Mouse (Mus musculus): ENCODE measurements around the gene Vtcn1. TPM values are rescaled to one million over a fixed set of nuclear protein-coding genes. Genes with fewer than 3 reads are reported as not detected.

Vtcn1 gene
- polyA plus RNA-seq, 1 experiment from 2014 or later = not detected

DNA sequence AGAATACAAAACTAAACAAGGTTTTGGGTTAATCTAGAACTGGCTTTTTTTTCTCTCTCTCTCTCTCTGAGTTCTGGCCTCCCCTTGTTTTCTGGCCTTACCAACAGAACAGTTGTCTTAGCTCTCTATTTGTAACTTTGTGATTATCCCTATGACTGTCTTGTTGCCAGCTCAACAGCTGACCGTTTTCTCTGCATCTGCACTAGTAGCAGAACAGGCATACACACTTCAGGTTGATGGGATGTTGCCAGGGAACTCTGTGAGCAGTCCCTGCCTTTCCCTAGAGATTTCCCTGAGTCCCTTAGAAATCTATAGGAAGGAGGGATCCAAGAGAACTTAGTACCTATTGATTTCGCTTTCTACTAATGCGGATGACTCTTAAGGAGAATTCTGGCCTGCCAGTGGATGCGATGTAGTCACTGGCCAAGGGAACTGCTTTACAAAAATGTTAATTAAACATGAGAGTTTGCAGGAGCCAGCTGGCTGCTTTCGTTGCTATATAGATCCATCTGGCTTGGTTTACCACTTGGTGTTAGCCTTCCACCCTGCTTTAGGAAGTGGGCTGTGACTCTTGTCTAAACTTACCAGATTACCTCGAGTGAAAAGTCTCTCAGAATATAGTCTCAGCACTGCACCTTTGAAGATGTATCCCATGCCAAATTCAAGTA lies 98.9 kb downstream of the Vtcn1 start:
- Histone ChIP-seq H3K27me3 (ENCODE audit: control insufficient read depth, insufficient read depth, low read length) (no peaks in the 10 kb centered on the region), H3K36me3 (replicated peaks; ENCODE audit: control insufficient read depth, insufficient read depth) (peaks cover 16% of the 10 kb centered on the region; the same call in 1 of the 2 replicates), H3K4me2 (replicated peaks) (no peak overlapping the region), H3K27ac (no peak overlapping the region), H3K4me1 (replicated peaks; ENCODE audit: control insufficient read depth, insufficient read depth, low read length) (peaks cover 38% of the 10 kb centered on the region), H3K9me3 (ENCODE audit: control insufficient read depth, low read length) (no peaks in the 10 kb centered on the region), H3K4me3 (replicated peaks; ENCODE audit: low read length) (no peak overlapping the region), H3K9ac (no peak overlapping the region)
- no peak for DNase-seq (ENCODE audit: low spot score)
- ATAC-seq (ENCODE audit: low FRiP score) = no peak
- WGBS = 71% methylated on average over 6 of the region's 6 CpGs

DNA sequence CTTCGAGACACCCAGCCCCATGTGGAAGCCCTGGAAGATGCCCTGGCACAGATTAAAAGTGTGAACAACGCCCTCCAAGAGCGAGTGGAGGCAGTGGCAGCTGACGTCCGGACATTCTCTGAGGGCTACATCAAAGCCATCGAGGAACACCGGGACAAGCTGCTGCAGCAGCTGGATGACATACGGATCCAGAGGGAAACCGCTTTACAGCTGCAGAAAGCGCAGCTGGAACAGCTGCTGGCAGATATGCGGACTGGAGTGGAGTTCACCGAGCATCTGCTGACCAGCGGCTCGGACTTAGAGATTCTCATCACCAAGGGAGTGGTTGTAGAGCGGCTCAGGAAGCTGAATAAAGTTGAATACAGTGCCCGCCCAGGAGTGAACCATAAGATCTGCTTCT lies 99.9 kb downstream of the Vtcn1 start:
- no peak overlapping the region for H3K4me3 ChIP-seq (replicated peaks; ENCODE audit: low read length)
- H3K27ac ChIP-seq = no peak overlapping the region
- H3K9me3 ChIP-seq (ENCODE audit: control insufficient read depth, low read length) = no peaks in the 10 kb centered on the region
- WGBS = 85% methylated on average over 16 of the region's 16 CpGs
- H3K4me1 ChIP-seq (replicated peaks; ENCODE audit: control insufficient read depth, insufficient read depth, low read length) = peaks cover 38% of the 10 kb centered on the region
- no peaks in the 10 kb centered on the region for H3K27me3 ChIP-seq (ENCODE audit: control insufficient read depth, insufficient read depth, low read length)
- no peak overlapping the region for H3K4me2 ChIP-seq (replicated peaks)
- ATAC-seq (ENCODE audit: low FRiP score) = no peak
- DNase-seq (ENCODE audit: low spot score) = no peak
- no peak overlapping the region for H3K9ac ChIP-seq
- peaks cover 23% of the 10 kb centered on the region for H3K36me3 ChIP-seq (replicated peaks; ENCODE audit: control insufficient read depth, insufficient read depth)

DNA sequence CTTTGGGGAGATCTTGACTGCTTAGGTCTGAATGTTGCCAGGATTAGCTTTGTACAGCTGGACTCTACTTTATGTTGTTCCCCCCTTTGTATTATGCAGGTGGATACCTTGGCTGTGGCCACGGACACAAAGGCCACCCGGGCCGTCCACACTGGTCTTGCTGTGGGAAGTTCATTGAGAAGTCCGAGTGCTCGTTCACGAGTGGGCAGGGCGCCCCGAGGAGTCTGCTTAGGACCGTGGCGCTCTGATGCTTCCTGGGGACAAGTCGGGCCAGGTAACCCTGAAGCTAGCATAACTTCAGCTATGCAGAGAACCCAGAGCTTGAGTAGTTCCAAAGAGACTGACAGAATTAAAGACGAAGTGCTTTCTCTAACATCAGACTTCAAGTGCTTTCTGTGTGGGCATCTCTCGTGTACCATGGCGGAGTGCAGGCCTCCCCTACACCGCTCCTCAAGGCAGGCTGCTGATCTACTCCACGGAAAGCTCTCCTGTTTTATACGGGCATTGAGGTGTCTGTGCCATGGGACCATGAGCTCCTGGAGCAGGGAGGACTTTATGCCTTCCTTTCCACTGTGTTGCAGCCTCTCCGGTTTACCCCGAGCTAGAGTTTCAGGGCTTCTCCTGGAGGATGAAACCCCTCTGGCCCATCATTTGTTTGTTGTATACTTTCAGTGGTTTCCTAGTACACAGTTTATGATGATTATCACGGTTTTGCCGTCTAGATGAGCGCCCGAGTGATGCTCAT lies 106.2 kb downstream of the Vtcn1 start:
- Histone ChIP-seq H3K9ac (no peak overlapping the region), H3K4me2 (replicated peaks) (no peak overlapping the region), H3K36me3 (replicated peaks; ENCODE audit: control insufficient read depth, insufficient read depth) (peaks cover 72% of the 10 kb centered on the region), H3K27me3 (ENCODE audit: control insufficient read depth, insufficient read depth, low read length) (no peaks in the 10 kb centered on the region), H3K9me3 (ENCODE audit: control insufficient read depth, low read length) (no peaks in the 10 kb centered on the region), H3K27ac (no peak overlapping the region), H3K4me1 (replicated peaks; ENCODE audit: control insufficient read depth, insufficient read depth, low read length) (peaks cover 4% of the 10 kb centered on the region; the same call in 1 of the 2 replicates), H3K4me3 (replicated peaks; ENCODE audit: low read length) (no peak overlapping the region)
- no peak for ATAC-seq (ENCODE audit: low FRiP score)
- DNase-seq (ENCODE audit: low spot score) = no peak
- WGBS = 96% methylated on average over 23 of the region's 23 CpGs

DNA sequence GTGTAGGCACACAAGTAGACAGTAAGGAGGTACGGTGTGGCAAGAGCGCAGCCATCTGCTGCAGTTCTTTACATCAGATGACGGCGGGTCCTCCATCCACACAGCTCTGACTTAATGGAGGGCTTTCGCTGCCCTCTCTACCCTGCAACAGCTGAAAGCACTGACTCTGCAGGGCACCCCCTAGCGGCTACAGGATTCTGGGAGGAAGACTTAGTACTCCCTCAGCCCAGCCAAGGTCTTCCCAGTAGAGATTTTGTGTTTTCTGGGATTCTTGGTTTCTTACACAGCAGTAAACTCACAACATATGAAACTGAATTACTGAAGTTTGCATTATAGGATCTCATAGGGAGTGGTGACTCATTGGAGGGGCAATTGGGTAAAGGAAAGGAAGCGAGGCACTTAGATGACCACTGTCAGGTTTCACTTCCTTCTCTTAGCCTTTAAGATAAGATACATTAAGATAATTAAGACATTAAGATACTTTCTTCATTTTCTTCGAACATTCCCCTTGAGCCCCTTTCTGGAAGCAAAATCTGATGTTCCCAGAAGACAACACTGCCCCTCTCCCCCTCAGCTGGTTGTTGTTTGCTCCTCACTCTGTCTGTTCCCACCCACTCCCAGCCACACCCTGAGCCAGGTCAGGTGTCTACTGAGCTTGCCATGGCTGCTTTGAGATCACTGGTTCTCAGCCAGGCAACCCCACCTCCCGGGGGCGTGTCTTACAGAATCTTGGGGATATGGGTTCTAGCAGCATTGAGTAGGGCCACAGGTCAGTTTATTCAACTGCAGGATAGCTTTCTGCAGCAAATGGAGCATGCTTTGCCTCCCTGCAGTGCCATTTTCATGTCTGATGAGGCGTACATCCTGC lies 107.1 kb downstream of the Vtcn1 start:
- no peaks in the 10 kb centered on the region for H3K9me3 ChIP-seq (ENCODE audit: control insufficient read depth, low read length)

GRCm38 (mm10) chr3:100935521-100935920 lies 110.3 kb downstream of the Vtcn1 start:
- no peaks in the 10 kb centered on the region for H3K4me1 ChIP-seq (replicated peaks; ENCODE audit: control insufficient read depth, insufficient read depth, low read length)
- H3K27ac ChIP-seq = no peak overlapping the region
- no peak overlapping the region for H3K4me3 ChIP-seq (replicated peaks; ENCODE audit: low read length)
- H3K36me3 ChIP-seq (replicated peaks; ENCODE audit: control insufficient read depth, insufficient read depth) = peaks cover 66% of the 10 kb centered on the region
- no peak overlapping the region for H3K9ac ChIP-seq
- no peaks in the 10 kb centered on the region for H3K27me3 ChIP-seq (ENCODE audit: control insufficient read depth, insufficient read depth, low read length)
- WGBS = 95% methylated on average over 6 of the region's 6 CpGs
- no peak overlapping the region for H3K4me2 ChIP-seq (replicated peaks)
- no peaks in the 10 kb centered on the region for H3K9me3 ChIP-seq (ENCODE audit: control insufficient read depth, low read length)
- ATAC-seq (ENCODE audit: low FRiP score) = no peak
- DNase-seq (ENCODE audit: low spot score) = no peak

More for the DNA sequence above, 107.1 kb downstream of the Vtcn1 start:
- no peaks in the 10 kb centered on the region for H3K27me3 ChIP-seq (ENCODE audit: control insufficient read depth, insufficient read depth, low read length)
- H3K4me2 ChIP-seq (replicated peaks) = no peak overlapping the region
- no peak for DNase-seq (ENCODE audit: low spot score)
- no peak overlapping the region for H3K27ac ChIP-seq
- no peaks in the 10 kb centered on the region for H3K4me1 ChIP-seq (replicated peaks; ENCODE audit: control insufficient read depth, insufficient read depth, low read length)
- H3K36me3 ChIP-seq (replicated peaks; ENCODE audit: control insufficient read depth, insufficient read depth) = peaks cover 75% of the 10 kb centered on the region
- 77% methylated on average over 11 of the region's 11 CpGs for WGBS
- no peak for ATAC-seq (ENCODE audit: low FRiP score)
- H3K9ac ChIP-seq = no peak overlapping the region
- H3K4me3 ChIP-seq (replicated peaks; ENCODE audit: low read length) = no peak overlapping the region

DNA sequence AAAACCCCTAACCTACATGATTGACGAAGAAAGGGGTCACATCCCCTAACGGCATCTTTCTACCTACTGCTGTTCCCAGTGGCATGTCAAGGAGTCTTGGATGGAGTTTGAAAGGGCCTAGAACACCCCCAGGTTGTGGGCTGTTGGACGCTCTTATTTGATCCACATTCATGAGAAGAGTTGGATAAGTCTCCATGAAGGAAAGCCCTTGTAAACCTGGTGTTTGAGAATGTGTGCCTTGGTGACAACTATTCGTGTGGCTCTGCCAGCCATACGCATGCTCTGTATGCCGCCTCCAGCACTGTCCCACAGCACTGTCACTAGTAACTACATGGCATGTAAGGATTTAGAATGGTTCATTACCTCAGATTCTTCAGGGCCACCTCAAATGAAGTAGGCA lies 110.9 kb downstream of the Vtcn1 start:
- no peak overlapping the region for H3K27ac ChIP-seq
- H3K4me1 ChIP-seq (replicated peaks; ENCODE audit: control insufficient read depth, insufficient read depth, low read length) = no peaks in the 10 kb centered on the region
- DNase-seq (ENCODE audit: low spot score) (no peak), ATAC-seq (ENCODE audit: low FRiP score) (no peak)
- H3K9me3 ChIP-seq (ENCODE audit: control insufficient read depth, low read length) = no peaks in the 10 kb centered on the region
- no peak overlapping the region for H3K9ac ChIP-seq
- peaks cover 61% of the 10 kb centered on the region for H3K36me3 ChIP-seq (replicated peaks; ENCODE audit: control insufficient read depth, insufficient read depth)
- WGBS = 97% methylated on average over 6 of the region's 6 CpGs
- H3K27me3 ChIP-seq (ENCODE audit: control insufficient read depth, insufficient read depth, low read length) = no peaks in the 10 kb centered on the region
- no peak overlapping the region for H3K4me3 ChIP-seq (replicated peaks; ENCODE audit: low read length)
- H3K4me2 ChIP-seq (replicated peaks) = no peak overlapping the region

GRCm38 (mm10) chr3:100938211-100938610 lies 113.0 kb downstream of the Vtcn1 start:
- H3K36me3 ChIP-seq (replicated peaks; ENCODE audit: control insufficient read depth, insufficient read depth) = peaks cover 48% of the 10 kb centered on the region
- H3K4me3 ChIP-seq (replicated peaks; ENCODE audit: low read length) = no peak overlapping the region
- H3K27ac ChIP-seq = no peak overlapping the region
- no peaks in the 10 kb centered on the region for H3K27me3 ChIP-seq (ENCODE audit: control insufficient read depth, insufficient read depth, low read length)
- no peak overlapping the region for H3K9ac ChIP-seq
- 91% methylated on average over 4 of the region's 4 CpGs for WGBS
- H3K4me2 ChIP-seq (replicated peaks) = no peak overlapping the region
- H3K4me1 ChIP-seq (replicated peaks; ENCODE audit: control insufficient read depth, insufficient read depth, low read length) = no peaks in the 10 kb centered on the region
- DNase-seq (ENCODE audit: low spot score) (no peak), ATAC-seq (ENCODE audit: low FRiP score) (no peak)
- H3K9me3 ChIP-seq (ENCODE audit: control insufficient read depth, low read length) = no peaks in the 10 kb centered on the region

DNA sequence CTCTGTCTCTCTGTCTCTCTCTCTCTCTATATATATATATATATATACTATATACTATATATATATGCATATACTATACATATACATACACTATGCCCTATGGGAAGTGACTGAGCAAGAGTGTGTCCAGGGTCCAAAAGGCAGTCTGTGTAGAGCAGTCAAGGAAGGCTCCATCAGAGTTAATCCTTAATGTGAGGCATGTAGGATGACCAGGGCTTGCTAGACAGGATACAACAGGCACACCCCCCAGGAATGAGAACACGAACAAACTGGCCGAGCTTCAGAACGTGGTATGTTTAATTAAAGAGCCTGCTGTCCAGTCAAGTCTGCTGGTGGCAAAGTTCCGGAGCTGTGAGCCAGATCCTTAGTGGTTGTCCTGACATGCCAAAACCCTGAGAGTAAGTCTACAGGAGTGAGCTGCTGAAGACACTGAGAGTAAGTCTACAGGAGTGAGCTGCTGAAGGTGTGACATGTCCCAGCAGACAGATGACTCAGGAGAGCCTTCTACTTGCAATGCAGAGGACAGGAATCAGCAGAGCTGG lies 115.3 kb downstream of the Vtcn1 start:
- peaks cover 33% of the 10 kb centered on the region for H3K36me3 ChIP-seq (replicated peaks; ENCODE audit: control insufficient read depth, insufficient read depth)

More for the DNA sequence above, 115.3 kb downstream of the Vtcn1 start:
- ATAC-seq (ENCODE audit: low FRiP score) = no peak
- Histone ChIP-seq H3K4me1 (replicated peaks; ENCODE audit: control insufficient read depth, insufficient read depth, low read length) (no peaks in the 10 kb centered on the region), H3K4me3 (replicated peaks; ENCODE audit: low read length) (no peak overlapping the region), H3K27me3 (ENCODE audit: control insufficient read depth, insufficient read depth, low read length) (no peaks in the 10 kb centered on the region), H3K27ac (no peak overlapping the region), H3K9me3 (ENCODE audit: control insufficient read depth, low read length) (no peaks in the 10 kb centered on the region), H3K9ac (no peak overlapping the region), H3K4me2 (replicated peaks) (no peak overlapping the region)
- DNase-seq (ENCODE audit: low spot score) = no peak
- 92% methylated on average over 4 of the region's 4 CpGs for WGBS

All from hindbrain, embryonic 14.5 days (tissue).